Mouse (Mus musculus) cerebellum, adult 2 months (tissue): ENCODE measurements around the gene Chrna5. TPM values are rescaled to one million over a fixed set of nuclear protein-coding genes. Genes with fewer than 3 reads are reported as not detected.

Experiments
- DNase-seq, 2 experiments: peaks; one replicate each; pipeline ENCODE4 v3.0.0; 2021
- H3K27ac ChIP-seq: fragments of 200-500 bp; 2 replicates; pipeline ENCODE4 v1.5.1; 2012; ENCODE audit warnings: low read length, control low read depth, inconsistent platforms; ENCODE audit not compliant: insufficient read depth
- H3K27me3 ChIP-seq: fragments of 200-500 bp; 2 replicates; pipeline ENCODE4 v1.6.1; 2012; ENCODE audit warnings: inconsistent platforms, mild to moderate bottlenecking, low read length, moderate library complexity; ENCODE audit not compliant: control insufficient read depth, insufficient read depth
- H3K4me1 ChIP-seq: fragments of 200-500 bp; 2 replicates; pipeline ENCODE4 v1.6.1; 2011; ENCODE audit warnings: low read length; ENCODE audit not compliant: control insufficient read depth, insufficient read depth
- H3K4me3 ChIP-seq: fragments of 200-500 bp; replicated peaks from 2 replicates; pipeline ENCODE3; 2011; ENCODE audit warnings: mild to moderate bottlenecking, low read depth, low read length, control low read depth; ENCODE audit not compliant: insufficient read depth
- CTCF ChIP-seq: fragments of 200-500 bp; IDR thresholded peaks from 2 replicates; pipeline ENCODE4 v1.5.1; 2011; ENCODE audit warnings: low read depth, mild to moderate bottlenecking, control low read depth, low read length, moderate library complexity, borderline replicate concordance; ENCODE audit not compliant: insufficient read depth
- POLR2A ChIP-seq: fragments of 200-500 bp; IDR thresholded peaks from 2 replicates; pipeline ENCODE4 v1.6.1; 2011; ENCODE audit warnings: low read length, control low read depth, borderline replicate concordance; ENCODE audit not compliant: insufficient read depth
- WGBS: fragments of 180-500 bp; shearing (Covaris S2); methylation state at CpG from one replicate; pipeline ENCODE4 v1.1.7; 2018; 5-methylcytosine and 5-hydroxymethylcytosine counted together
- polyA plus RNA-seq: library from polyadenylated mRNA; depleted of rRNA; stranded (reverse); fragments of >200 nt; gene quantifications from 2 replicates; pipeline ENCODE4 v1.2.3, GENCODE M21; 2012

The Chrna5 gene
- polyA plus RNA-seq, 1 experiment = 0.05 TPM

DNA sequence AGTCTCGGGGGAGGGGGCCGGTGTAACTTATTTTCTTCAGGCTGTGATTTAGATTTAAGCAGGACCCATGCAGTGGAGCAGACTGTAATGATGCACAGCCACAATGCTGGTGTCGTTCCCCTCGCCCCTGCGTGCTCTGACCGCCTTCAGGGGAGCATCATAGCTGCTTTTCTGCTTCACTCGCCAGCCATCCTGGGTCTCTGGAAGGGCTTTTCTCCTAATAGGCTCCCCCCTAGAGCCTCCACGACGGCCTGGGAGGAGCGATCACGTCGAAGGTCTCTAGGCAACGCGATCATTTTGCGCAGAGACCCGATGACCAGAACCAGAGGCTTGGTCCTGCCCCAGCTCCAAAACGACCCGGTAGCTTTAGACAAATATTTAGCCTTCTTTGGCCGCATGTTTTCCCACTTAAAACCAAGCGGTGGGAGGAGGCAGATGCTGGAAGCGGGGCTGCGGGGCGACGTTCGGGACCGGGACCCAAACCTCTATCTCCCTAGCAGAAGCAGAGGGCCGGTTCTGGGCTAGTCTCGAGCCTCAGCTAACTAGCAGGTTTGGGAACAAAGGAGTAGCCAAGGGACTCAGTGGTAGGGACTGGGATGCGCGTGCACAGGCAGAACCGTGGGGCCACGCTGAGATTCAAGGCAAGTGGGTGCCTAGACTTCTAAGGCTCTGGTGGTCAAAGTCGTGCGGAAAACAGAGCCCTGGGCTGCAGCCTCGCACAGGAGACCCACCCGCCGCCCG is 45.0 kb downstream of the Chrna5 start:
- 6% methylated on average over 38 of the region's 38 CpGs for WGBS
- TF ChIP-seq POLR2A = no peak
- peak in 1 of 2 experiments; percentile 18 for DNase-seq

DNA sequence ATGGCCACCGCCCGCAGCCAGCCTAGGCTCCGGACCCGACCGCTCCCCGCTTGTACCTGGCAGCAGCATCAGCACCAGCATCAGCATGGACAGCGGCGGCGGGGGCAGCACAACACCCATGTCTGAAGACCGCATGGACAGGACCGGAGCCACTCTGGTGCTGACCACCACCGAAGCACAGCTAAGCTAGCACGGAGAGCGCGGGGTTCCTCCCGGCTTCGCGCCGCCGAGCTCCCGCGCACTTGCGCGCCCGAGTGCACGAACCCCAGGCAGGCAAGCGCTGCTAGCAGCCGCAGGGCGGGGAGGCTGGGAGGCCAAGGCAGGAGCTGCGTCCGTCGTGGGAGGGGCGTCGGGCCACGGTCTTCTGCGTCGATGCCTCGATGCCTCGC is 45.6 kb downstream of the Chrna5 start, which contains the start of gene Chrna3:
TSS of gene Chrna3 (minus strand) at position 288 of the 389 bp plus-strand sequence.
- 1% methylated on average over 39 of the region's 39 CpGs for WGBS
- Histone ChIP-seq H3K27me3 (no peaks in the 10 kb centered on the region), H3K27ac (no peak within 1 kb of the TSS), H3K4me1 (no peaks in the 10 kb centered on the region), H3K4me3 (peak within 1 kb of the TSS; percentile 32)
- DNase-seq = peak in 1 of 2 experiments; percentile 29
- TF ChIP-seq CTCF (no peak), POLR2A (no peak)

More for the DNA sequence above, 45.0 kb downstream of the Chrna5 start:
- peak overlapping the region; percentile 32 for H3K4me3 ChIP-seq
- no peak overlapping the region for H3K27ac ChIP-seq
- no peaks in the 10 kb centered on the region for H3K27me3 ChIP-seq
- H3K4me1 ChIP-seq = no peaks in the 10 kb centered on the region

DNA sequence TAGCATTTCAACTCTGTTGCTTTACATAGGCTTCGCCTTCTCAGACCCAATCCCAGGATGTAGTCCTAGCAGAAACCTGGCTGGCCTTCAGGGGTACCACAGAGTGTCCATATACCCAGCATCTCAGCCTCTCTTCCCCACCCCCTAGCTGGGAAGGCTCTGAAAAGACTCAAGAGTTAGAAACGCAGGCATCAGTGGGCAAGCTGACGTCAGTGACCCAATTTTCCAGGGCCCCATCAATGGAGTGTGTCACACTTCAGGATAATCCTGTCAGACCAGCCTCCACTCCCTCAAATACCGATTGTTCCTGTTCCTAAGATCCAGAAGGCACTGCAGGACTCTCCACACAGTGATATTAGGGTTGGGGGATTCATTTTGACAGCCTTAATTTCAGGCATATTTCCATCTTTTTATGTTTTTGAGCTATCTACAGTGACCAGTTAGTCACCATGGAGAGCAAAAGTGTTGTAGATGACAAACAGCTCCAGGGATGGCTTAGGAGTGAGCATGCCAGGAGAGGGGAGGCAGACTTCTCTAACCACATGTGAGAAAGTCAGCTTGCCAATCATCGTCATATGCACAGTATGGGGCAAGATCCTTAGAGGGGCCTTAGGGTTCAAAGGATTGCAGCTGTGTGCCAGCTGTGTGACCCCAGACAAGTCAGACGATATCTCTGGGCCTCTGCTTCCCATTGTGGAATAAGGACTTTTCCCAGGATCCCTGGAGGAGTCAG is 50.9 kb downstream of the Chrna5 start:
- DNase-seq = no peak
- no peak for TF ChIP-seq POLR2A
- no peak for TF ChIP-seq CTCF
- Histone ChIP-seq H3K4me3 (no peak overlapping the region), H3K4me1 (no peaks in the 10 kb centered on the region), H3K27me3 (no peaks in the 10 kb centered on the region), H3K27ac (no peak overlapping the region)
- 62% methylated on average over 6 of the region's 6 CpGs for WGBS

DNA sequence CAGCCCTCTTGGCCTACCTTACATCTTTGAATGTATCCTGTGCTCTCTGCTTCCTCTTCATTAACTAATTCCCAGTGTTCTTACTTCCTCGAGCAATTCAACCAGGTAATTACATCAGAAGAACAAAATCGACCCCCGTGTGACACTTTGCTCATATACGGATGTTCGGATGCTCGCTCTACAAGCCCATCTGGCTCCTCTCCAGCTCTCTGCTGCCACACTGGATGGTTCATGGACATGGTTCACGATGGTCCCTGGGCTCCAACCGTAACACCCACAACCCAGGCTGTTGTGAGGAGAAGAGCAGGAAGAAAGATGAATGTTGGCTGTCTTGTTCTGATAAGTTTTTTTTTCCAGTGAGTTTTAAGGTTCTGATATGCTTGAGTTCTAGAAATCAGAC is 58.3 kb downstream of the Chrna5 start:
- Histone ChIP-seq H3K27me3 (no peaks in the 10 kb centered on the region), H3K27ac (no peak overlapping the region), H3K4me1 (peaks cover 6% of the 10 kb centered on the region), H3K4me3 (no peak overlapping the region)
- 58% methylated on average over 8 of the region's 8 CpGs for WGBS
- TF ChIP-seq CTCF = no peak
- no peak for TF ChIP-seq POLR2A
- no peak for DNase-seq

DNA sequence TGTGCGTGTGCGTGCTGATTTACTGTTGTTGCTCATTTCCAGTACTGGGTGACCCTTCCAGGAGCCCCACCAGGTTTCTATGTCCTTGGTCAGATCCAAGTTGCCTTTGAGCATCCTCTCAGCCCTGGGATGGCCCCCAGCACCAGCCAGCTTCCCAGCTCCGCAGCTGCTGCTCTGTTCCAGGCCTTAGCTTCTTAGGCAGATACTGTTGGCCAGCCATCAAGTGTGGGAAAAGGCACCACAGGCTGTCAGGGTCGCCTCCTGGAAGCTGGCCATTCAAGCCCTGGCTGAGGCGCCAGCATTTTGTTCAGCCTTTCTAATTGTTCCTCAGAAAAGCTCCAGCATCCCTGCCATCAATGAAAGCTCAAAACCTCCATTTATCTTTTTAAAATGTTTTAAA is 59.3 kb downstream of the Chrna5 start:
- DNase-seq = no peak
- 57% methylated on average over 5 of the region's 5 CpGs for WGBS

DNA sequence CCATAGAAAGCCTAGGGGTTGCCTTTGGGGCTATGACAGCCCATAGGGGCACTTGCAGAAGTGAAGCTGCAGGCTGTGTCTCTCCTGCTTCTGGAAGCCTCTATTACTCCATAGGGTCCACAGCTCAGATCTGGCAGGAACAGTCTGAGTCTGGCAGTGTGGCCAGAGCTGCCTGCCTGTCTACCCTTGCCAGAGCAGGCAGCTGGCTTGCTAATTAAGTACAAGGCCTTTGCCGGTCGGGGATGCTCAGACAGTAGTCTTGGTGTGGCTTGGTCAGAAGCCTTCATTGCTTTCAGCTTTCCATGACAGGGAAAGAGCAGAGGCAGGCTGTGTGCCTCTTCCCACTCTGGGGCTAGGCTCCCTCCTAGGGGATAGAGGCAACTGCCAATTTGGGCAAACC is 60.7 kb downstream of the Chrna5 start:
- Histone ChIP-seq H3K27ac (no peak overlapping the region), H3K4me3 (no peak overlapping the region), H3K27me3 (no peaks in the 10 kb centered on the region), H3K4me1 (peaks cover 6% of the 10 kb centered on the region)
- WGBS = 34% methylated on average over 2 of the region's 2 CpGs
- DNase-seq = no peak
- no peak for TF ChIP-seq POLR2A
- TF ChIP-seq CTCF = no peak

More for the DNA sequence above, 59.3 kb downstream of the Chrna5 start:
- Histone ChIP-seq H3K4me3 (no peak overlapping the region), H3K27me3 (no peaks in the 10 kb centered on the region), H3K27ac (no peak overlapping the region), H3K4me1 (peaks cover 6% of the 10 kb centered on the region)
- TF ChIP-seq POLR2A = no peak
- no peak for TF ChIP-seq CTCF

DNA sequence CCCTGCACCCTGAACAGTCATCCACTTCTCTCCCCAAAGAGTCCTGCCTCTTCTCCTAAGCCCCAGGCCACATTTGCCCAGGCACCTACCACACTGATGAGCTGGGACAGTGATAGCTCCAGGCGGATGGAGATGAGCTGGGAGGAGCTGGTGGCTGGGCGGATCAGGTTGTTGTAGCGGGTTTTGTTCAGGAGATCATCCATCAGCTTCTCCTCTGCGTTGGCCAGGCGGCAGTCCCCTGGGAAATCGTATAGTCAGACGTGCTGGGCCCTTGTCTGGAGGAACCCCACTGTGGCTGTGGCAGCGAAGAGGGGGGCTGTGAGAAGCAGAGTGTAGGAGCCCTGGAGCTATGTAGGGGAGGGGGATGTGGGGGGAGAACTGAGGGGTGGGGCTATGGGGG is 63.0 kb downstream of the Chrna5 start:
- no peak overlapping the region for H3K4me3 ChIP-seq
- H3K27me3 ChIP-seq = no peaks in the 10 kb centered on the region; the same call in 1 of the 2 replicates
- TF ChIP-seq POLR2A = no peak
- no peak for TF ChIP-seq CTCF
- peaks cover 13% of the 10 kb centered on the region for H3K4me1 ChIP-seq
- H3K27ac ChIP-seq = no peak overlapping the region
- WGBS = 64% methylated on average over 8 of the region's 8 CpGs
- DNase-seq = no peak

DNA sequence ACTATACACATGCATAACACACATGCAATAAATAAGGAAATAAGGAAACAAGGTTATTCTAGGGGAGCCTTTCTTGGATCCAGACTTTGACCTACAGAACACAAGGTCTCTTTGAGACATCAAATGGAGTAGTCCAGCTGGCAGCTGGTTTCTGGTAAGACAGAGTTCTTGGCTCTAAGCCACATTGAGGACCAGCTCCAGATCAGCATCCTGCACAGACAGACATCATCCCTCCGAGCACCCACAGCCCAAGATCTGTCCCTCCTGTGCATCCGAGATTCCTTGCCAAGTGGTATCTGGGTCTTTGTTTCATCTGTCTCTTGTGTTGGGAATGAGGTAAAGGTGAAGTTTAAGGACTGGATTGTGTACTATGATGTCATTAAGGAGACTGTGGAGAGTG is 64.3 kb downstream of the Chrna5 start:
- Histone ChIP-seq H3K4me3 (no peak overlapping the region), H3K27me3 (no peaks in the 10 kb centered on the region; the same call in 1 of the 2 replicates), H3K27ac (no peak overlapping the region), H3K4me1 (peaks cover 13% of the 10 kb centered on the region)
- DNase-seq = no peak
- TF ChIP-seq POLR2A (no peak), CTCF (no peak)
- WGBS = 58% methylated on average over 2 of the region's 2 CpGs
